Mouse (Mus musculus): ENCODE results near the gene Fam229b. TPM values are rescaled to one million over a fixed set of nuclear protein-coding genes. Genes with fewer than 3 reads are reported as not detected.

Fam229b gene
- polyA plus RNA-seq, 1 experiment from 2014 or later = 18.0 TPM

- Histone ChIP-seq H3K4me3 (no peak overlapping the region), H3K27me3 (ENCODE audit: insufficient read depth, poor library complexity, severe bottlenecking) (no peaks in the 10 kb centered on the region), H3K27ac (no peak overlapping the region), H3K4me1 (replicated peaks) (no peaks in the 10 kb centered on the region), H3K9me3 (no peaks in the 10 kb centered on the region), H3K36me3 (0 out of 2 replicates have a peak, but pooled peaks cover 3% of the 10 kb centered on the region)
- 54% methylated on average over 4 of the region's 4 CpGs for WGBS
- no peak for DNase-seq (ENCODE audit: low spot score)
Measured at GRCm38 (mm10) chr10:39106935-39107334, 26.8 kb downstream of the Fam229b start.

- WGBS = 61% methylated on average over 3 of the region's 3 CpGs
- 0 out of 2 replicates have a peak, but pooled peaks cover 3% of the 10 kb centered on the region for H3K36me3 ChIP-seq
- no peaks in the 10 kb centered on the region for H3K9me3 ChIP-seq
- H3K4me3 ChIP-seq = no peak overlapping the region
- no peak overlapping the region for H3K27ac ChIP-seq
- H3K4me1 ChIP-seq (replicated peaks) = no peaks in the 10 kb centered on the region
- H3K27me3 ChIP-seq (ENCODE audit: insufficient read depth, poor library complexity, severe bottlenecking) = no peaks in the 10 kb centered on the region
- no peak for DNase-seq (ENCODE audit: low spot score)
Measured at GRCm38 (mm10) chr10:39106413-39106812, 27.3 kb downstream of the Fam229b start.

- WGBS = 93% methylated on average over 8 of the region's 8 CpGs
- no peak overlapping the region for H3K4me3 ChIP-seq
- H3K36me3 ChIP-seq = 0 out of 2 replicates have a peak, but pooled peaks cover 3% of the 10 kb centered on the region
- no peaks in the 10 kb centered on the region for H3K4me1 ChIP-seq (replicated peaks)
- no peaks in the 10 kb centered on the region for H3K27me3 ChIP-seq (ENCODE audit: insufficient read depth, poor library complexity, severe bottlenecking)
- H3K27ac ChIP-seq = no peak overlapping the region
- H3K9me3 ChIP-seq = 0 out of 2 replicates have a peak, but pooled peaks cover 4% of the 10 kb centered on the region
- no peak for DNase-seq (ENCODE audit: low spot score)
Measured at GRCm38 (mm10) chr10:39104803-39105449, 28.8 kb downstream of the Fam229b start.

- no peak for DNase-seq (ENCODE audit: low spot score)
- Histone ChIP-seq H3K9me3 (0 out of 2 replicates have a peak, but pooled peaks cover 4% of the 10 kb centered on the region), H3K4me3 (no peak overlapping the region), H3K4me1 (replicated peaks) (no peaks in the 10 kb centered on the region), H3K27me3 (ENCODE audit: insufficient read depth, poor library complexity, severe bottlenecking) (no peaks in the 10 kb centered on the region), H3K27ac (no peak overlapping the region), H3K36me3 (peaks cover 17% of the 10 kb centered on the region; the same call in 1 of the 2 replicates)
- WGBS = 94% methylated on average over 10 of the region's 10 CpGs
Measured at GRCm38 (mm10) chr10:39098746-39099145, 35.0 kb downstream of the Fam229b start.

- H3K27me3 ChIP-seq (ENCODE audit: insufficient read depth, poor library complexity, severe bottlenecking) = no peaks in the 10 kb centered on the region
- H3K4me3 ChIP-seq = no peak overlapping the region
- H3K9me3 ChIP-seq = 0 out of 2 replicates have a peak, but pooled peaks cover 4% of the 10 kb centered on the region
- no peak for DNase-seq (ENCODE audit: low spot score)
- no peaks in the 10 kb centered on the region for H3K4me1 ChIP-seq (replicated peaks)
- no peak overlapping the region for H3K27ac ChIP-seq
- WGBS = 91% methylated on average over 9 of the region's 9 CpGs
- H3K36me3 ChIP-seq = peaks cover 14% of the 10 kb centered on the region; the same call in 1 of the 2 replicates
Measured at GRCm38 (mm10) chr10:39096981-39097380, 36.7 kb downstream of the Fam229b start.

- Histone ChIP-seq H3K9me3 (no peaks in the 10 kb centered on the region), H3K36me3 (no peaks in the 10 kb centered on the region), H3K27me3 (ENCODE audit: insufficient read depth, poor library complexity, severe bottlenecking) (no peaks in the 10 kb centered on the region), H3K27ac (no peak overlapping the region), H3K4me3 (no peak overlapping the region), H3K4me1 (replicated peaks) (no peaks in the 10 kb centered on the region)
- no peak for DNase-seq (ENCODE audit: low spot score)
- WGBS = 92% methylated on average over 4 of the region's 4 CpGs
Measured at GRCm38 (mm10) chr10:39072048-39072447, 61.7 kb downstream of the Fam229b start.

Other genes with a start within 250 kb of the Fam229b start
- 15.0 and 17.5 TPM in 2 replicates for gene Lama4, start 168.4 kb downstream of the Fam229b start, polyA plus RNA-seq (2016; fragmentation: Nextera tagmentation; extraction: Ambion mirVana)
- gene Tube1, start 62 bp upstream of the Fam229b start, polyA plus RNA-seq (2016; fragmentation: Nextera tagmentation; extraction: Ambion mirVana) = 22.0 and 27.1 TPM in 2 replicates
- gene Ccn6, start 29.9 kb upstream of the Fam229b start, polyA plus RNA-seq (2016; fragmentation: Nextera tagmentation; extraction: Ambion mirVana) = 0.24 and 0.50 TPM in 2 replicates
- gene Fyn, start 234.9 kb upstream of the Fam229b start, polyA plus RNA-seq (2016; fragmentation: Nextera tagmentation; extraction: Ambion mirVana) = 30.6 and 34.1 TPM in 2 replicates

All from hindbrain, embryonic 10.5 days (tissue).